9 mouse cellular contexts compared by ENCODE assay signal in genomic region chr6:134402914-134403683, GRCm38 (mm10). TPM values are rescaled to one million over a fixed set of nuclear protein-coding genes. Genes with fewer than 3 reads are reported as not detected.
DNase-seq lines count a peak whose midpoint lies in the region; ATAC-seq lines count a peak whose summit lies in the region.
"Had no signal": no experiment of that assay in that cellular context is flagged by ENCODE, and none has a peak within 500 bp of the region (broad histone marks: within the 10 kb centered on the region; RNA-seq: fewer than 3 reads in every experiment).

No protein-coding gene starts in this region.

- peak; percentile 49 to 65 for DNase-seq in adrenal gland, adult 18-20 months (ENCODE audit: low spot score in 2 of 2)
- peak; percentile 80 for DNase-seq in forelimb bud, embryonic 11.5 days (ENCODE audit: low read depth, low spot score)
- peak; percentile 60 to 74 for DNase-seq in left cerebral cortex, postnatal 25 days (ENCODE audit: low spot score in 2 of 2)
- DNase-seq in midbrain, embryonic 14.5 days, result peak; percentile 80
- peak; percentile 36 for DNase-seq in telencephalon, adult 2 months (ENCODE audit: low read depth, low spot score)

- no peak overlapping the region for H3K4me2 ChIP-seq in forebrain, embryonic 12.5 days
- no peak overlapping the region for H3K4me2 ChIP-seq in forebrain, embryonic 16.5 days (ENCODE audit: low read length)
- H3K4me2 ChIP-seq in intestine, embryonic 15.5 days (replicated peaks), result peak overlapping the region; percentile 30
- no peak overlapping the region for H3K4me2 ChIP-seq in midbrain, embryonic 14.5 days (ENCODE audit: low read length)
- H3K4me2 ChIP-seq: neural tube, embryonic 13.5 days had no signal

- intact Hi-C loops in left cerebral cortex, postnatal 25 days (cut with DNase I), result no loop called here

- 0 out of 2 replicates have a peak, but pooled peaks have one; percentile 33 for ATAC-seq in forebrain, embryonic 12.5 days (ENCODE audit: low FRiP score)
- no peak for ATAC-seq in forebrain, embryonic 16.5 days
- ATAC-seq in intestine, embryonic 15.5 days, result peak; percentile 60
- no peak for ATAC-seq in midbrain, embryonic 14.5 days (ENCODE audit: low FRiP score, low TSS enrichment)

- H3K36me3 ChIP-seq in forebrain, embryonic 12.5 days (replicated peaks), result no peaks in the 10 kb centered on the region
- H3K36me3 ChIP-seq in forebrain, embryonic 16.5 days (ENCODE audit: control insufficient read depth, insufficient read depth), result no peaks in the 10 kb centered on the region
- H3K36me3 ChIP-seq in intestine, embryonic 15.5 days, result no peaks in the 10 kb centered on the region
- no peaks in the 10 kb centered on the region for H3K36me3 ChIP-seq in midbrain, embryonic 14.5 days (ENCODE audit: control insufficient read depth, insufficient read depth, low read length)
- H3K36me3 ChIP-seq: neural tube, embryonic 13.5 days had no signal

- H3K27me3 ChIP-seq in forebrain, embryonic 12.5 days, result no peaks in the 10 kb centered on the region
- H3K27me3 ChIP-seq in forebrain, embryonic 16.5 days (replicated peaks; ENCODE audit: control insufficient read depth, insufficient read depth, low read length), result no peaks in the 10 kb centered on the region
- no peaks in the 10 kb centered on the region for H3K27me3 ChIP-seq in intestine, embryonic 15.5 days (replicated peaks)
- no peaks in the 10 kb centered on the region for H3K27me3 ChIP-seq in midbrain, embryonic 14.5 days (ENCODE audit: control insufficient read depth, insufficient read depth, low read length)
- H3K27me3 ChIP-seq: neural tube, embryonic 13.5 days had no signal

- no peak overlapping the region for H3K9ac ChIP-seq in forebrain, embryonic 12.5 days
- no peak overlapping the region for H3K9ac ChIP-seq in forebrain, embryonic 16.5 days (replicated peaks; ENCODE audit: low read depth, low read length)
- no peak overlapping the region for H3K9ac ChIP-seq in intestine, embryonic 15.5 days
- H3K9ac ChIP-seq in midbrain, embryonic 14.5 days (replicated peaks; ENCODE audit: low read length), result no peak overlapping the region
- H3K9ac ChIP-seq: neural tube, embryonic 13.5 days had no signal

- H3K4me1 ChIP-seq in forebrain, embryonic 12.5 days, result no peaks in the 10 kb centered on the region
- no peaks in the 10 kb centered on the region for H3K4me1 ChIP-seq in forebrain, embryonic 16.5 days (replicated peaks; ENCODE audit: control insufficient read depth, insufficient read depth, low read length)
- peaks cover 4% of the 10 kb centered on the region; the same call in 1 of the 2 replicates for H3K4me1 ChIP-seq in intestine, embryonic 15.5 days (replicated peaks)
- no peaks in the 10 kb centered on the region for H3K4me1 ChIP-seq in midbrain, embryonic 14.5 days (ENCODE audit: control insufficient read depth, insufficient read depth, low read length)
- H3K4me1 ChIP-seq: neural tube, embryonic 13.5 days had no signal

- no peaks in the 10 kb centered on the region for H3K9me3 ChIP-seq in forebrain, embryonic 12.5 days
- 0 out of 2 replicates have a peak, but pooled peaks cover 2% of the 10 kb centered on the region for H3K9me3 ChIP-seq in forebrain, embryonic 16.5 days (ENCODE audit: control insufficient read depth, low read length)
- no peaks in the 10 kb centered on the region for H3K9me3 ChIP-seq in intestine, embryonic 15.5 days
- no peaks in the 10 kb centered on the region for H3K9me3 ChIP-seq in midbrain, embryonic 14.5 days (ENCODE audit: control insufficient read depth, low read length)
- H3K9me3 ChIP-seq: neural tube, embryonic 13.5 days had no signal

- no peak overlapping the region for H3K27ac ChIP-seq in forebrain, embryonic 12.5 days
- H3K27ac ChIP-seq in forebrain, embryonic 16.5 days (ENCODE audit: low read length), result no peak overlapping the region
- H3K27ac ChIP-seq in intestine, embryonic 15.5 days, result no peak overlapping the region
- H3K27ac ChIP-seq in midbrain, embryonic 14.5 days (replicated peaks; ENCODE audit: low read depth, low read length), result no peak overlapping the region
- H3K27ac ChIP-seq: neural tube, embryonic 13.5 days had no signal

- no peak overlapping the region for H3K4me3 ChIP-seq in forebrain, embryonic 12.5 days (replicated peaks)
- H3K4me3 ChIP-seq in forebrain, embryonic 16.5 days (replicated peaks; ENCODE audit: low read length), result no peak overlapping the region
- H3K4me3 ChIP-seq in intestine, embryonic 15.5 days (replicated peaks), result peak overlapping the region; percentile 12; the same call in 1 of the 2 replicates
- H3K4me3 ChIP-seq in midbrain, embryonic 14.5 days (replicated peaks; ENCODE audit: low read depth, low read length), result no peak overlapping the region
- H3K4me3 ChIP-seq: neural tube, embryonic 13.5 days had no signal

- WGBS in forebrain, embryonic 12.5 days, result 42% methylated on average over 16 of the region's 16 CpGs
- 43% methylated on average over 16 of the region's 16 CpGs for WGBS in forebrain, embryonic 16.5 days
- WGBS in intestine, embryonic 15.5 days, result 37% methylated on average over 16 of the region's 16 CpGs
- WGBS in midbrain, embryonic 14.5 days, result 44% methylated on average over 16 of the region's 16 CpGs

RNA-seq across cellular contexts. Expression of gene Bcl2l14, which starts 7.0 kb away (rescaled TPM):
- 0.21 and 0.34 TPM in 2 replicates for polyA plus RNA-seq in forebrain, embryonic 12.5 days (2016; fragmentation: Nextera tagmentation; extraction: Ambion mirVana)
- 0.11 TPM in 1 of 2 replicates, not detected in the other for polyA plus RNA-seq in forebrain, embryonic 16.5 days (2015; fragmentation: Nextera tagmentation; extraction: Ambion mirVana)
- not detected for total RNA-seq in adrenal gland, adult 18-20 months (2021)
- 3.9 TPM in 2 replicates for polyA plus RNA-seq in intestine, embryonic 15.5 days (2015; fragmentation: Nextera tagmentation; extraction: Ambion mirVana)
- not detected for total RNA-seq in left cerebral cortex, postnatal 25 days (2021)
- not detected in 2 replicates for polyA plus RNA-seq in midbrain, embryonic 14.5 days (2014; fragmentation: Nextera tagmentation; extraction: Ambion mirVana)
- polyA plus RNA-seq: neural tube, embryonic 13.5 days had no signal

Comparison
In these comparisons a context has a peak if more than half of its experiments do, and no peak if none do; other contexts are left out.
1. ATAC-seq: peak in forebrain, embryonic 12.5 days (single experiment) and intestine, embryonic 15.5 days (single experiment); none in forebrain, embryonic 16.5 days (single experiment) and midbrain, embryonic 14.5 days (single experiment).
2. Peak in every context shown above with its lines, with median percentiles within 50 percentile points of each other: DNase-seq.